In genomic region chr2:84758542-84759127, GRCm38 (mm10) we compare ENCODE assay signal across 8 mouse cellular contexts. TPM values are rescaled to one million over a fixed set of nuclear protein-coding genes. Genes with fewer than 3 reads are reported as not detected.
A peak's percentile ranks its signal among the peaks of the same experiment; 100 is the strongest.
DNase-seq lines count a peak whose midpoint lies in the region; ATAC-seq and TF ChIP-seq lines count a peak whose summit lies in the region.

No protein-coding gene starts in this region.

- TF ChIP-seq CTCF in G1E (IDR thresholded peaks at IDR 0.05; ENCODE audit: low read depth, low read length): no peak

- WGBS in heart, embryonic 10.5 days: 2% methylated on average over 2 of the region's 2 CpGs
- 2% methylated on average over 2 of the region's 2 CpGs for WGBS in hindbrain, embryonic 10.5 days
- WGBS in limb, embryonic 13.5 days: 0% methylated on average over 2 of the region's 2 CpGs
- WGBS in midbrain, embryonic 16.5 days: 0% methylated on average over 2 of the region's 2 CpGs

- H3K27me3 ChIP-seq in heart, embryonic 10.5 days (ENCODE audit: insufficient read depth, poor library complexity, severe bottlenecking): no peaks in the 10 kb centered on the region
- H3K27me3 ChIP-seq in G1E (ENCODE audit: insufficient read depth, low read length): peaks cover 33% of the 10 kb centered on the region
- H3K27me3 ChIP-seq in hindbrain, embryonic 10.5 days (ENCODE audit: insufficient read depth, poor library complexity, severe bottlenecking): no peaks in the 10 kb centered on the region
- no peaks in the 10 kb centered on the region for H3K27me3 ChIP-seq in limb, embryonic 13.5 days
- H3K27me3 ChIP-seq in midbrain, embryonic 16.5 days (ENCODE audit: control insufficient read depth, insufficient read depth, low read depth, low read length): no peaks in the 10 kb centered on the region

- no peak overlapping the region for H3K4me3 ChIP-seq in heart, embryonic 10.5 days
- H3K4me3 ChIP-seq in G1E (ENCODE audit: low read depth, low read length): no peak overlapping the region
- no peak overlapping the region for H3K4me3 ChIP-seq in hindbrain, embryonic 10.5 days
- no peak overlapping the region for H3K4me3 ChIP-seq in limb, embryonic 13.5 days
- H3K4me3 ChIP-seq in midbrain, embryonic 16.5 days (ENCODE audit: low read depth, low read length): no peak overlapping the region

- no peaks in the 10 kb centered on the region for H3K9me3 ChIP-seq in heart, embryonic 10.5 days
- no peaks in the 10 kb centered on the region for H3K9me3 ChIP-seq in G1E (replicated peaks)
- H3K9me3 ChIP-seq in hindbrain, embryonic 10.5 days: no peaks in the 10 kb centered on the region
- no peaks in the 10 kb centered on the region for H3K9me3 ChIP-seq in limb, embryonic 13.5 days
- H3K9me3 ChIP-seq in midbrain, embryonic 16.5 days (replicated peaks; ENCODE audit: control insufficient read depth, low read length, poor library complexity, severe bottlenecking): no peaks in the 10 kb centered on the region

- H3K4me1 ChIP-seq in heart, embryonic 10.5 days: no peaks in the 10 kb centered on the region
- H3K4me1 ChIP-seq in G1E (ENCODE audit: insufficient read depth, low read depth, low read length): no peaks in the 10 kb centered on the region
- peaks cover 11% of the 10 kb centered on the region; the same call in 1 of the 2 replicates for H3K4me1 ChIP-seq in hindbrain, embryonic 10.5 days (replicated peaks)
- no peaks in the 10 kb centered on the region for H3K4me1 ChIP-seq in limb, embryonic 13.5 days
- H3K4me1 ChIP-seq in midbrain, embryonic 16.5 days (ENCODE audit: control insufficient read depth, insufficient read depth, low read length): no peaks in the 10 kb centered on the region

- peak; percentile 42 to 77 for DNase-seq in heart, adult 18-20 months
- DNase-seq in heart, embryonic 10.5 days (ENCODE audit: low spot score): no peak
- DNase-seq in G1E (ENCODE audit: low spot score): no peak
- peak; percentile 23 for DNase-seq in hindbrain, embryonic 10.5 days (ENCODE audit: low spot score)

- H3K27ac ChIP-seq in heart, embryonic 10.5 days: no peak overlapping the region
- no peak overlapping the region for H3K27ac ChIP-seq in hindbrain, embryonic 10.5 days
- H3K27ac ChIP-seq in limb, embryonic 13.5 days: no peak overlapping the region
- H3K27ac ChIP-seq in midbrain, embryonic 16.5 days (ENCODE audit: low read length): no peak overlapping the region

- H3K36me3 ChIP-seq in heart, embryonic 10.5 days: no peaks in the 10 kb centered on the region
- H3K36me3 ChIP-seq in G1E (replicated peaks): no peaks in the 10 kb centered on the region
- H3K36me3 ChIP-seq in hindbrain, embryonic 10.5 days: no peaks in the 10 kb centered on the region
- H3K36me3 ChIP-seq in limb, embryonic 13.5 days: no peaks in the 10 kb centered on the region
- H3K36me3 ChIP-seq in midbrain, embryonic 16.5 days (ENCODE audit: control insufficient read depth, insufficient read depth, low read length): no peaks in the 10 kb centered on the region

- no peak overlapping the region for H3K4me2 ChIP-seq in limb, embryonic 13.5 days (replicated peaks)
- no peak overlapping the region for H3K4me2 ChIP-seq in midbrain, embryonic 16.5 days (ENCODE audit: low read length)

- peak; percentile 68 for ATAC-seq in G1E (ENCODE audit: extremely low read depth, insufficient number of reproducible peaks, low FRiP score, poor library complexity, severe bottlenecking)
- ATAC-seq in common myeloid progenitor, adult 5-6 weeks (replicated peaks; ENCODE audit: low read depth, poor library complexity, severe bottlenecking): peak; percentile 93
- ATAC-seq in limb, embryonic 13.5 days (ENCODE audit: low FRiP score, low read depth): peak; percentile 76
- peak; percentile 48; the same call in 1 of the 2 replicates for ATAC-seq in midbrain, embryonic 16.5 days
- ATAC-seq in monocyte, adult 5-6 weeks (replicated peaks; ENCODE audit: insufficient number of reproducible peaks, low FRiP score, low TSS enrichment, poor library complexity, severe bottlenecking): no peak

- H3K9ac ChIP-seq in limb, embryonic 13.5 days: no peak overlapping the region
- H3K9ac ChIP-seq in midbrain, embryonic 16.5 days (ENCODE audit: low read depth, low read length): no peak overlapping the region

RNA-seq across cellular contexts. Expression of gene Gm19426, which starts 15.2 kb away (rescaled TPM):
- 1 to 10 TPM in 1 of 2 experiments, under 1 TPM in 1; 0.98 to 1.7 TPM for total RNA-seq in heart, adult 18-20 months (2021)
- polyA plus RNA-seq in heart, embryonic 10.5 days (2016; fragmentation: Nextera tagmentation; extraction: Ambion mirVana): 6.9 and 7.3 TPM in 2 replicates
- not detected in 2 replicates for total RNA-seq in G1E (2014; fragmentation: Nextera tagmentation)
- total RNA-seq in G1E (2017): not detected in 2 replicates
- not detected in 2 replicates for polyA plus RNA-seq in G1E (2012)
- 2.8 TPM in 1 of 2 replicates, not detected in the other for total RNA-seq in common myeloid progenitor, adult 5-6 weeks (2017)
- 9.5 and 10.4 TPM in 2 replicates for polyA plus RNA-seq in hindbrain, embryonic 10.5 days (2016; fragmentation: Nextera tagmentation; extraction: Ambion mirVana)
- 11.4 and 12.9 TPM in 2 replicates for polyA plus RNA-seq in limb, embryonic 13.5 days (2015; fragmentation: Nextera tagmentation; extraction: Ambion mirVana)
- polyA plus RNA-seq in midbrain, embryonic 16.5 days (2015; fragmentation: Nextera tagmentation; extraction: Ambion mirVana): 4.3 and 4.8 TPM in 2 replicates
- not detected in 3 replicates for total RNA-seq in monocyte, adult 5-6 weeks (2017)

RNA-seq across cellular contexts. Expression of gene Serping1, which starts 16.6 kb away (rescaled TPM):
- 10 to 100 TPM; 64.0 to 71.6 TPM for total RNA-seq in heart, adult 18-20 months (2021)
- polyA plus RNA-seq in heart, embryonic 10.5 days (2016; fragmentation: Nextera tagmentation; extraction: Ambion mirVana): 22.0 and 28.5 TPM in 2 replicates
- total RNA-seq in G1E (2014; fragmentation: Nextera tagmentation) (not detected in 2 replicates), G1E (2017) (not detected in 2 replicates)
- not detected in 2 replicates for polyA plus RNA-seq in G1E (2012)
- not detected in 2 replicates for total RNA-seq in common myeloid progenitor, adult 5-6 weeks (2017)
- polyA plus RNA-seq in hindbrain, embryonic 10.5 days (2016; fragmentation: Nextera tagmentation; extraction: Ambion mirVana): 29.4 and 43.1 TPM in 2 replicates
- polyA plus RNA-seq in limb, embryonic 13.5 days (2015; fragmentation: Nextera tagmentation; extraction: Ambion mirVana): 25.4 and 30.1 TPM in 2 replicates
- 28.3 and 29.0 TPM in 2 replicates for polyA plus RNA-seq in midbrain, embryonic 16.5 days (2015; fragmentation: Nextera tagmentation; extraction: Ambion mirVana)
- not detected in 3 replicates for total RNA-seq in monocyte, adult 5-6 weeks (2017)

RNA-seq across cellular contexts. Expression of gene Ypel4, which starts 24.8 kb away (rescaled TPM):
- total RNA-seq in heart, adult 18-20 months (2021): under 1 TPM; 0.20 to 0.23 TPM
- polyA plus RNA-seq in heart, embryonic 10.5 days (2016; fragmentation: Nextera tagmentation; extraction: Ambion mirVana): 6.4 and 6.8 TPM in 2 replicates
- total RNA-seq in G1E (2014; fragmentation: Nextera tagmentation) (13.1 TPM in 1 of 2 replicates, not detected in the other), G1E (2017) (0.29 and 0.44 TPM in 2 replicates)
- 0.07 and 0.16 TPM in 2 replicates for polyA plus RNA-seq in G1E (2012)
- total RNA-seq in common myeloid progenitor, adult 5-6 weeks (2017): 0.27 and 1.5 TPM in 2 replicates
- polyA plus RNA-seq in hindbrain, embryonic 10.5 days (2016; fragmentation: Nextera tagmentation; extraction: Ambion mirVana): 10.0 and 14.6 TPM in 2 replicates
- polyA plus RNA-seq in limb, embryonic 13.5 days (2015; fragmentation: Nextera tagmentation; extraction: Ambion mirVana): 10.2 and 11.2 TPM in 2 replicates
- 27.7 and 28.1 TPM in 2 replicates for polyA plus RNA-seq in midbrain, embryonic 16.5 days (2015; fragmentation: Nextera tagmentation; extraction: Ambion mirVana)
- not detected in 3 replicates for total RNA-seq in monocyte, adult 5-6 weeks (2017)

RNA-seq across cellular contexts. Expression of gene Clp1, which starts 31.5 kb away (rescaled TPM):
- 1 to 10 TPM; 4.3 to 4.4 TPM for total RNA-seq in heart, adult 18-20 months (2021)
- 30.0 and 42.1 TPM in 2 replicates for polyA plus RNA-seq in heart, embryonic 10.5 days (2016; fragmentation: Nextera tagmentation; extraction: Ambion mirVana)
- total RNA-seq in G1E (2014; fragmentation: Nextera tagmentation) (30.0 and 30.7 TPM in 2 replicates), G1E (2017) (44.7 and 51.0 TPM in 2 replicates)
- 0.98 and 1.1 TPM in 2 replicates for polyA plus RNA-seq in G1E (2012)
- total RNA-seq in common myeloid progenitor, adult 5-6 weeks (2017): 32.5 and 33.7 TPM in 2 replicates
- 49.6 and 53.6 TPM in 2 replicates for polyA plus RNA-seq in hindbrain, embryonic 10.5 days (2016; fragmentation: Nextera tagmentation; extraction: Ambion mirVana)
- polyA plus RNA-seq in limb, embryonic 13.5 days (2015; fragmentation: Nextera tagmentation; extraction: Ambion mirVana): 39.7 and 41.0 TPM in 2 replicates
- polyA plus RNA-seq in midbrain, embryonic 16.5 days (2015; fragmentation: Nextera tagmentation; extraction: Ambion mirVana): 20.1 and 23.0 TPM in 2 replicates
- 29.1 to 46.4 TPM (median 29.3 TPM) in 3 replicates for total RNA-seq in monocyte, adult 5-6 weeks (2017)

RNA-seq across cellular contexts. Expression of gene Ube2l6, which starts 40.0 kb away (rescaled TPM):
- total RNA-seq in heart, adult 18-20 months (2021): 10 to 100 TPM; 30.0 to 33.2 TPM
- polyA plus RNA-seq in heart, embryonic 10.5 days (2016; fragmentation: Nextera tagmentation; extraction: Ambion mirVana): 51.3 and 65.3 TPM in 2 replicates
- total RNA-seq in G1E (2014; fragmentation: Nextera tagmentation): 37.2 and 74.5 TPM in 2 replicates
- 20.2 and 22.5 TPM in 2 replicates for total RNA-seq in G1E (2017)
- 1.2 and 2.5 TPM in 2 replicates for polyA plus RNA-seq in G1E (2012)
- total RNA-seq in common myeloid progenitor, adult 5-6 weeks (2017): 20.6 and 24.7 TPM in 2 replicates
- 37.2 and 41.6 TPM in 2 replicates for polyA plus RNA-seq in hindbrain, embryonic 10.5 days (2016; fragmentation: Nextera tagmentation; extraction: Ambion mirVana)
- polyA plus RNA-seq in limb, embryonic 13.5 days (2015; fragmentation: Nextera tagmentation; extraction: Ambion mirVana): 31.8 and 32.9 TPM in 2 replicates
- 22.9 and 23.4 TPM in 2 replicates for polyA plus RNA-seq in midbrain, embryonic 16.5 days (2015; fragmentation: Nextera tagmentation; extraction: Ambion mirVana)
- 19.2 to 64.4 TPM (median 43.8 TPM) in 3 replicates for total RNA-seq in monocyte, adult 5-6 weeks (2017)

Comparison
In these comparisons a context has a peak if more than half of its experiments do, and no peak if none do; other contexts are left out.
1. DNase-seq: peak in heart, adult 18-20 months (2 of 2) and hindbrain, embryonic 10.5 days (single experiment); none in heart, embryonic 10.5 days (single experiment) and G1E (single experiment).
2. RNA of gene Serping1, which starts 16.6 kb away (polyA plus RNA-seq): 29.4 to 43.1 TPM in hindbrain, embryonic 10.5 days, 25.4 to 30.1 TPM in limb, embryonic 13.5 days, 22.0 to 28.5 TPM in heart, embryonic 10.5 days and 28.3 to 29.0 TPM in midbrain, embryonic 16.5 days; not detected in G1E; every median in the first group is over 10 times any median in the second.